Mouse (Mus musculus) thymus, adult 2 months (tissue): ENCODE data around the gene Stambpl1.

Experiments
- CTCF ChIP-seq: fragments of 200-500 bp; IDR thresholded peaks from 2 replicates; pipeline ENCODE4 v1.5.1; 2012; ENCODE audit warnings: mild to moderate bottlenecking, control low read depth, low read length, moderate library complexity, borderline replicate concordance; ENCODE audit not compliant: control insufficient read depth, poor library complexity, insufficient read depth; ENCODE audit errors: extremely low read depth
- POLR2A ChIP-seq: fragments of 200-500 bp; IDR thresholded peaks from 2 replicates; pipeline ENCODE4 v1.6.1; 2012; ENCODE audit warnings: mild to moderate bottlenecking, low read length, control low read depth, moderate library complexity; ENCODE audit not compliant: control insufficient read depth, poor library complexity, insufficient read depth; ENCODE audit errors: extremely low read depth

DNA sequence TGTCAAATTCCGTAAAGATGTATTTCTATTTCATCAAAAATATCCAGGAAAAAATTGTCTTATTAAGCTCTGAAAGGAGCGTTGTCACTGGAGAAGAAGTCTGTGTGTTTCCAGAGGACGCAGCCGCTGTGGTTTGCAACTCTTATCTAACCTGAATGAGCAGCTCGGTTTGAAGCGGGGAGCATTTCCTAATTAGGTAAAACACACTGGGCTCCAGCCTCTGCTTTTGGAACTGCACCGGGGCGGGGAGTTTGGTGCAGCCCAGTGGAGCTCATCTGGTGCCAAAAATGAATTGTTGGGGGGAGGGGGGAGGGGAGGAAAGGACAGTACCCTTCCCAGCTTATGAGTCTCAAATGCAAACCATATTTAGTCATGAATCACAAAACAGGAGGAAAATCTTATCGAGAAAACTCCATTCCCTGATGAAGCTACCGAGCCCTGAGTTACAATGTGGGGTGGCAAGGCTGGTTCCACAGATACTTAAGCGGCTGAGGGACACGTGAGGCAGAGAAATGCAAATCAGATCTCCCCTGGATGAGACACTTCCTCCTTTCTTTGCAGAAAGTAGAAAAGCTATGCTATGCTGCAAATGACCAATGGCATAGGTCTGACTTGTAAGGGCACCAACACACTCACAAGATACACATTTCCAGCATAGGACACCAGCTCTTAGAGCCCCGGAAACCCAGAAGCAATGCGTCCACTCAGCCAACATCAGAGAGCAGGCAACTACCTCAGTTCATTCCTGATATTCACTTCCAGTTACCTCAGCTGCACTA is 62.3 kb downstream of the Stambpl1 start:
- TF ChIP-seq CTCF: no peak
- no peak for TF ChIP-seq POLR2A
